Mouse (Mus musculus) thymus, adult 2 months (tissue): ENCODE measurements around the gene Lsmem1.

ENCODE experiments used
- CTCF ChIP-seq: fragments of 200-500 bp; IDR thresholded peaks from 2 replicates; pipeline ENCODE4 v1.5.1; 2012; ENCODE audit warnings: mild to moderate bottlenecking, control low read depth, low read length, moderate library complexity, borderline replicate concordance; ENCODE audit not compliant: control insufficient read depth, poor library complexity, insufficient read depth; ENCODE audit errors: extremely low read depth
- POLR2A ChIP-seq: fragments of 200-500 bp; IDR thresholded peaks from 2 replicates; pipeline ENCODE4 v1.6.1; 2012; ENCODE audit warnings: mild to moderate bottlenecking, low read length, control low read depth, moderate library complexity; ENCODE audit not compliant: control insufficient read depth, poor library complexity, insufficient read depth; ENCODE audit errors: extremely low read depth

- TF ChIP-seq CTCF (no peak), POLR2A (no peak)
Observed at GRCm38 (mm10) chr12:40245434-40245970, 46.2 kb upstream of the Lsmem1 start.
